Mouse (Mus musculus) heart, embryonic 16.5 days (tissue): Measurements from ENCODE around the gene Accs. TPM values are rescaled to one million over a fixed set of nuclear protein-coding genes. Genes with fewer than 3 reads are reported as not detected.
A peak's percentile ranks its signal among the peaks of the same experiment; 100 is the strongest.

Experiments
- ATAC-seq: fragments of 200-750 bp; cut with Nextera tagmentation; replicated peaks from 2 replicates; pipeline ENCODE4 v1.8.0; 2017; ENCODE audit warnings: moderate number of reproducible peaks; ENCODE audit not compliant: insufficient read depth, low FRiP score; ENCODE audit errors: extremely low read depth
- H3K27ac ChIP-seq: fragments of 300-500 bp; sonication (generic); 2 replicates; pipeline ENCODE4 v1.5.1; 2014; ENCODE audit warnings: mild to moderate bottlenecking, low read length, control low read depth, moderate library complexity
- H3K27me3 ChIP-seq: fragments of 300-500 bp; sonication (generic); 2 replicates; pipeline ENCODE4 v1.6.1; 2014; ENCODE audit warnings: low read length, mixed read lengths; ENCODE audit not compliant: control insufficient read depth, insufficient read depth
- H3K36me3 ChIP-seq: fragments of 300-500 bp; sonication (generic); 2 replicates; pipeline ENCODE4 v1.6.1; 2014; ENCODE audit not compliant: control insufficient read depth, insufficient read depth
- H3K4me1 ChIP-seq: fragments of 300-500 bp; sonication (generic); 2 replicates; pipeline ENCODE4 v1.6.1; 2014; ENCODE audit warnings: low read length, mixed read lengths; ENCODE audit not compliant: control insufficient read depth, insufficient read depth
- H3K4me2 ChIP-seq: fragments of 300-500 bp; sonication (generic); 2 replicates; pipeline ENCODE4 v1.6.1; 2014; ENCODE audit warnings: low read depth, mild to moderate bottlenecking, control low read depth, low read length
- H3K4me3 ChIP-seq: fragments of 300-500 bp; sonication (generic); 2 replicates; pipeline ENCODE4 v1.5.1; 2014; ENCODE audit warnings: mild to moderate bottlenecking, control low read depth, low read length
- H3K9ac ChIP-seq: fragments of 300-500 bp; sonication (generic); 2 replicates; pipeline ENCODE4 v1.6.1; 2014; ENCODE audit warnings: low read length, control low read depth
- H3K9me3 ChIP-seq: fragments of 300-500 bp; sonication (generic); replicated peaks from 2 replicates; pipeline ENCODE4 v1.6.1; 2016; ENCODE audit warnings: low read length; ENCODE audit not compliant: control insufficient read depth
- WGBS: fragments of 180-500 bp; shearing (Covaris S2); extraction: QIAGEN DNeasy Blood & Tissue Kit; methylation state at CpG from one replicate; pipeline ENCODE4 v1.1.7; 2014; 5-methylcytosine and 5-hydroxymethylcytosine counted together
- polyA plus RNA-seq: library from polyadenylated mRNA; unstranded; fragments of >200 nt; fragmentation: Nextera tagmentation; extraction: Ambion mirVana; gene quantifications from 2 replicates; pipeline ENCODE4 v1.2.1, GENCODE M21; 2015

Gene Accs
- polyA plus RNA-seq, 1 experiment from 2014 or later = 5.6 TPM

GRCm38 (mm10) chr2:93870842-93871241, 21.1 kb upstream of the Accs start:
- Histone ChIP-seq H3K4me1 (no peaks in the 10 kb centered on the region), H3K4me3 (no peak overlapping the region), H3K27ac (no peak overlapping the region), H3K36me3 (no peaks in the 10 kb centered on the region), H3K4me2 (no peak overlapping the region), H3K27me3 (peaks cover 8% of the 10 kb centered on the region; the same call in 1 of the 2 replicates), H3K9me3 (no peaks in the 10 kb centered on the region), H3K9ac (no peak overlapping the region)
- ATAC-seq = no peak
- WGBS = 36% methylated on average over 4 of the region's 4 CpGs

DNA sequence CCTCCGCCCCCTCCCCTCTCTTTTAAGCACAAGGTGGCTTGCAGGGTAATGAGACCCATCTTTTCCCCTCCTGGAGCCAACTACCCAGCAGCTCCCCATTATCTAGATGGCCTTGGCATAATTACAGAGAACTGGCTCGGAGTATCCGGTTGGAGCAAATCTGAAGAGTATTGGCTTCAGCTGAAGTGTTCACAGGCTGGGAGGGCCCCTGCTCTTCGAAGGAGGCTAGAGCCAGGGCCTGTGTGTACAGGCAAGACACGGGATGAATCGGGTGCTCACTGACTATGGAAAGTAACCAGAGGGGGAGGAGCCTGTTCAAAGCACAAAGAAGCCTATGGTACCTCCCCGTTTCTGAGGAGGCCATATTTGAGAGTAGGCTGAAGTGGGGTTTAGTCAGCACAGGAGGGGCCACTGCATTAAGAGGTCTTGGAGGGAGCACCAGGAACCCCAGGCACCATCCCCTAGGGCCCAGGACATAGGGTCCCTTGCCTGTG, 19.4 kb upstream of the Accs start, which contains the start of gene Accsl:
Accsl (minus strand) TSS at position 51 of the 494 bp plus-strand sequence.
- 63% methylated on average over 7 of the region's 7 CpGs for WGBS
- H3K27me3 ChIP-seq = peaks cover 8% of the 10 kb centered on the region; the same call in 1 of the 2 replicates
- no peaks in the 10 kb centered on the region for H3K9me3 ChIP-seq
- no peak within 1 kb of the TSS for H3K9ac ChIP-seq
- ATAC-seq = no peak
- no peaks in the 10 kb centered on the region for H3K4me1 ChIP-seq
- H3K27ac ChIP-seq = no peak within 1 kb of the TSS
- no peak within 1 kb of the TSS for H3K4me2 ChIP-seq
- no peak within 1 kb of the TSS for H3K4me3 ChIP-seq
- no peaks in the 10 kb centered on the region for H3K36me3 ChIP-seq

DNA sequence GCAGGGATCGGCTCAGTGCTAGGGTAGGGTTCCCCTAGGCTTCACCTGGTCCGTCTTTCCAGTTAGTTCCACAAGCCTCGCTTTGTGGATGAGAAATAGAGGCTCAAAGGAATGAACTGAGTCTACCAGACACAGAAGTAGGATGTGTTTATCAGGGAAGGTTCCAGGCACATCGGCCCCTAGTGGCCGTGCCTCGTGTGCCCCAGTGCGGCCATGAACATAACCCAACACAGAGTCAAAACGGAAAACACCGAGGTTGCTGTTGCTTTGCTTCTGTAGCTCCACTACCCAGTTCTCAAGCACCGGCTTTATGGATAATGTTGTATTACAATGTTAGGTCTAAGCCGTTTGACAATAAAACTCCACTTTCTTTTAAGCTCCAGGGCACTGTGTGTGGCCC, 18.8 kb upstream of the Accs start:
- no peak for ATAC-seq
- Histone ChIP-seq H3K4me2 (no peak overlapping the region), H3K36me3 (no peaks in the 10 kb centered on the region), H3K9ac (no peak overlapping the region), H3K9me3 (no peaks in the 10 kb centered on the region), H3K4me1 (no peaks in the 10 kb centered on the region), H3K27me3 (peaks cover 8% of the 10 kb centered on the region; the same call in 1 of the 2 replicates), H3K4me3 (no peak overlapping the region), H3K27ac (no peak overlapping the region)
- WGBS = 85% methylated on average over 11 of the region's 11 CpGs

DNA sequence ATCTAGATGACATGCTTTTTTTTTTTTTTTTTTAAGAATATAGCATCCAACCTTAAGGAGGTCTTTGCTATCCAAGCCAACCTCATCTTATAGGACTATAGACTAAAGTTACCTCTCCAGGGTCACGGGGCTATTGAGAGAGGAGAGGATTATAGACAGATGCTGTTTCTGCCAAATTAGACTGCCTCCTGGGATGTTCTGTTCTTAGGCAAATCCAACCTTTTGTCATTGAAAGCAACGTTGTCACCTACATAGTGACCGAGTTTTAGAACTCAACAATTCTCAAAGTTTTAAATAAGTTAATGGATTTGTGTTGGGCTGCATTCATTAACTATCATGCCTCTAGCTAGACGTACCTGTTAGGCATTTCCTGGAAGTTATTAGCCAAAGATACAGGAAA, 13.5 kb upstream of the Accs start:
- WGBS = 64% methylated on average over 4 of the region's 4 CpGs
- H3K9ac ChIP-seq = no peak overlapping the region
- H3K4me2 ChIP-seq = no peak overlapping the region
- peaks cover under 1% of the 10 kb centered on the region; the same call in 1 of the 2 replicates for H3K27me3 ChIP-seq
- H3K27ac ChIP-seq = no peak overlapping the region
- H3K4me3 ChIP-seq = no peak overlapping the region
- H3K36me3 ChIP-seq = no peaks in the 10 kb centered on the region
- H3K9me3 ChIP-seq = no peaks in the 10 kb centered on the region
- ATAC-seq = no peak
- H3K4me1 ChIP-seq = no peaks in the 10 kb centered on the region

DNA sequence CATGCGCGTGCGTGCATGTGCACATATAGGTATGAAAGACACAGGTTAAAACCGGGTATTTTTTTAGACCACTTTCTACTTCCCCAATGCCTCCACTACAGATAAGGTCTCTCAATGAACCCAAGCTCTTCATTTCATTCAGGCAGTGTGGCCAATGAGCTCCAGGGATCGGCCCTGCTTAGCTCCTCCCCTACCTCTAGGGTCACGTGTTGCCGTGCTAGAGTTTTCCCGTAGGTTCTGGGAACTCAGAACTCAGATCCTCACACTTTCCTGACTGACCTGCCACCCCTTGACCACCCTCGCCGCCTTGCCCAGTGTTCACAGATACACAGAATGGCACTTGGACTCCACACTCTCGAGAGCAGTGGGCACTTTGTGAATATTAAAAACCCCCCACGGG, 9.1 kb upstream of the Accs start:
- Histone ChIP-seq H3K4me1 (no peaks in the 10 kb centered on the region), H3K27me3 (no peaks in the 10 kb centered on the region), H3K27ac (no peak overlapping the region), H3K4me3 (no peak overlapping the region), H3K9ac (no peak overlapping the region), H3K4me2 (no peak overlapping the region), H3K36me3 (no peaks in the 10 kb centered on the region), H3K9me3 (no peaks in the 10 kb centered on the region)
- 67% methylated on average over 12 of the region's 12 CpGs for WGBS
- no peak for ATAC-seq

GRCm38 (mm10) chr2:93851303-93851702, 1.6 kb upstream of the Accs start:
- no peak for ATAC-seq
- H3K36me3 ChIP-seq = 0 out of 2 replicates have a peak, but pooled peaks cover 5% of the 10 kb centered on the region
- H3K4me2 ChIP-seq = no peak overlapping the region
- H3K9ac ChIP-seq = no peak overlapping the region
- no peaks in the 10 kb centered on the region for H3K9me3 ChIP-seq
- WGBS = 88% methylated on average over 1 of the region's 1 CpGs
- no peak overlapping the region for H3K4me3 ChIP-seq
- no peak overlapping the region for H3K27ac ChIP-seq
- no peaks in the 10 kb centered on the region for H3K27me3 ChIP-seq
- peaks cover 11% of the 10 kb centered on the region; the same call in 1 of the 2 replicates for H3K4me1 ChIP-seq

- Histone ChIP-seq H3K4me3 (peak overlapping the region; percentile 81; the same call in 1 of the 2 replicates), H3K36me3 (0 out of 2 replicates have a peak, but pooled peaks cover 5% of the 10 kb centered on the region), H3K9me3 (no peaks in the 10 kb centered on the region), H3K9ac (no peak overlapping the region), H3K27ac (no peak overlapping the region), H3K4me2 (peak overlapping the region; percentile 76), H3K4me1 (peaks cover 11% of the 10 kb centered on the region; the same call in 1 of the 2 replicates), H3K27me3 (no peaks in the 10 kb centered on the region)
- ATAC-seq = no peak
- 35% methylated on average over 13 of the region's 13 CpGs for WGBS
Observed at GRCm38 (mm10) chr2:93850317-93850944, 688 bp upstream of the Accs start.

DNA sequence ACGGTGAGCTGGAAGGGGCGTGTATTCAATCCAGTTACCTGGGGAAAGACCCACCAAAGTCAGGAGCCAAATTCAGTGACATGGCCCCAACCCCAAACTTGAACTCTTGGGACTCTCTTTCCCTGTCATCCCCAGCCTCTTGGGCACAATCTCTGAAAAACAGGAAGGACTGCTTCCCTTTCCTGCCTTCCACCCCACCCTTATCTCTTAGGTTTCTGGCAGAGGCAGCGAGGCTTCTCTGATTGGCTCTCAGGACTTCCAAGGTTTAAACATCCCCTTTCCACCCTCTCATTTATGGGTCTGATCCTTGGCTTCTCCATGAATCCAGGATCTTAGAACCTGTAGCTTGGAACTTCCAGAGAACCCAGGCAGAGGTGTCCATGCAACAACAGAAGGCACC, 8.4 kb downstream of the Accs start:
- ATAC-seq = no peak
- Histone ChIP-seq H3K27ac (no peak overlapping the region), H3K9ac (no peak overlapping the region), H3K4me2 (no peak overlapping the region), H3K36me3 (peaks cover 24% of the 10 kb centered on the region; the same call in 1 of the 2 replicates), H3K27me3 (no peaks in the 10 kb centered on the region), H3K4me3 (no peak overlapping the region), H3K9me3 (no peaks in the 10 kb centered on the region), H3K4me1 (no peaks in the 10 kb centered on the region)
- 83% methylated on average over 3 of the region's 3 CpGs for WGBS

DNA sequence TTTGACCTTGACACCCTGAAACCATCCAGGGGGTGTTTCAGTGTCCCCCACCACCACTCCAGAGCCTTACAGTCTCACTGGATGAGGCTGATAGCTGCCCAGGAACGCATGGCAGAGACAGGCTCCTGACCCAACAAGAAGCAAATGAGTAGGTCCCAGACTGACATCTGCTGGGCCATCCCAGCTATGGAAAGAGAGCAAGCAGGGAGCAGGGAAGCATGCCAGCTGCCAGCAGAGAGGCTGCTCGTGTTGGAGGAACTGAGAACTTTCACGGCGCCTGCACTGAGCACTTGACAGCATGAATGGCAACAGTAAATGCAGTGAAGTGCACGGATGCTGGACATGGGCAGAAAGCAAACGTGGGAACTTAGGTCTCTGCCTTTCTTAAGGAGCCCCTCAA, 9.6 kb downstream of the Accs start:
- ATAC-seq = no peak
- Histone ChIP-seq H3K9ac (no peak overlapping the region), H3K4me1 (no peaks in the 10 kb centered on the region), H3K4me3 (no peak overlapping the region), H3K27ac (no peak overlapping the region), H3K9me3 (no peaks in the 10 kb centered on the region), H3K27me3 (no peaks in the 10 kb centered on the region), H3K36me3 (peaks cover 24% of the 10 kb centered on the region; the same call in 1 of the 2 replicates), H3K4me2 (no peak overlapping the region)
- 60% methylated on average over 6 of the region's 6 CpGs for WGBS
